In genomic region chr17:42694730-42695129, GRCm38 (mm10) we compare ENCODE assay signal across 22 mouse cellular contexts. TPM values are rescaled to one million over a fixed set of nuclear protein-coding genes. Genes with fewer than 3 reads are reported as not detected.
DNase-seq lines count a peak whose midpoint lies in the region; ATAC-seq and TF ChIP-seq lines count a peak whose summit lies in the region.
"Had no signal": no experiment of that assay in that cellular context is flagged by ENCODE, and none has a peak within 500 bp of the region (broad histone marks: within the 10 kb centered on the region; RNA-seq: fewer than 3 reads in every experiment).

No protein-coding gene starts in this region.

- no peak overlapping the region for H3K9ac ChIP-seq in lung, postnatal 0 days (replicated peaks; ENCODE audit: low read depth)
- H3K9ac ChIP-seq: hindbrain, embryonic 12.5 days; kidney, embryonic 15.5 days; lung, embryonic 14.5 days had no signal

- no peak overlapping the region for H3K27ac ChIP-seq in lung, postnatal 0 days (ENCODE audit: low read length)
- H3K27ac ChIP-seq: embryonic facial prominence, embryonic 10.5 days; heart, adult 2 months; hindbrain, embryonic 12.5 days; kidney, embryonic 15.5 days had no signal

- DNase-seq in kidney, postnatal 10 days = peak; percentile 20
- DNase-seq in kidney, adult 8-10 months = no peak
- peak; percentile 15 for DNase-seq in lung, postnatal 10 days
- no peak for DNase-seq in lung, postnatal 0 days (ENCODE audit: low spot score)
- peak; percentile 59 for DNase-seq in brain, adult 2 months (ENCODE audit: low read depth, low spot score)
- peak; percentile 52 to 60 for DNase-seq in left cerebral cortex, postnatal 14 days (ENCODE audit: low spot score in 2 of 2)
- no peak for DNase-seq in adrenal gland, postnatal 14 days
- no peak for DNase-seq in spleen, adult 18-20 months
- DNase-seq: heart, adult 2 months; liver; midbrain, embryonic 14.5 days; thymus, postnatal 36 days had no signal

- no peak for ATAC-seq in lung, postnatal 0 days
- ATAC-seq: forebrain, embryonic 14.5 days; inflammation-experienced regulatory T-cells, adult 6 months had no signal

- H3K4me1 ChIP-seq in lung, postnatal 0 days (ENCODE audit: insufficient read depth, low read depth, low read length) = no peaks in the 10 kb centered on the region
- H3K4me1 ChIP-seq: embryonic facial prominence, embryonic 10.5 days; hindbrain, embryonic 12.5 days; kidney, embryonic 15.5 days had no signal

- no peak overlapping the region for H3K4me2 ChIP-seq in lung, postnatal 0 days (replicated peaks; ENCODE audit: low read depth, low read length)
- H3K4me2 ChIP-seq: hindbrain, embryonic 12.5 days; kidney, embryonic 15.5 days; lung, embryonic 14.5 days had no signal

- H3K9me3 ChIP-seq in lung, postnatal 0 days (ENCODE audit: low read length) = no peaks in the 10 kb centered on the region
- H3K9me3 ChIP-seq: embryonic facial prominence, embryonic 10.5 days; hindbrain, embryonic 12.5 days; kidney, embryonic 15.5 days had no signal

- no peak for TF ChIP-seq EP300 in lung, postnatal 0 days (IDR thresholded peaks at IDR 0.05)

- no peaks in the 10 kb centered on the region for H3K36me3 ChIP-seq in lung, postnatal 0 days (ENCODE audit: insufficient read depth, low read length)
- H3K36me3 ChIP-seq: embryonic facial prominence, embryonic 10.5 days; hindbrain, embryonic 12.5 days; kidney, embryonic 15.5 days had no signal

- intact Hi-C loops in left cerebral cortex, postnatal 14 days (cut with DNase I) = no loop called here

- 75% methylated on average over 4 of the region's 4 CpGs for whole genome bisulfite sequencing in lung, postnatal 0 days

- TF ChIP-seq CTCF in lung, postnatal 0 days (IDR thresholded peaks at IDR 0.05) = no peak

- H3K4me3 ChIP-seq in lung, postnatal 0 days (ENCODE audit: low read depth, low read length) = no peak overlapping the region
- H3K4me3 ChIP-seq: embryonic facial prominence, embryonic 10.5 days; heart, adult 2 months; hindbrain, embryonic 12.5 days; kidney, embryonic 15.5 days had no signal

- H3K27me3 ChIP-seq in lung, postnatal 0 days (replicated peaks; ENCODE audit: insufficient read depth, low read length) = no peaks in the 10 kb centered on the region
- H3K27me3 ChIP-seq: hindbrain, embryonic 12.5 days; kidney, embryonic 15.5 days had no signal

RNA-seq across cellular contexts. Expression of gene Adgrf4, which starts 2.6 kb away (rescaled TPM):
- polyA plus RNA-seq in lung, postnatal 0 days (2015; fragmentation: Nextera tagmentation; extraction: Ambion mirVana) = 0.06 TPM in 1 of 2 replicates, not detected in the other
- under 1 TPM; 0.57 to 0.59 TPM for total RNA-seq in left cerebral cortex, postnatal 14 days (2021)
- total RNA-seq in adrenal gland, postnatal 14 days (2021) = 0.11 and 0.38 TPM in 2 replicates
- total RNA-seq: ES-E14; megakaryocyte, adult 5-6 weeks; neutrophil, adult 5-6 weeks had no signal
- polyA plus RNA-seq: embryonic facial prominence, embryonic 10.5 days; heart, embryonic 16.5 days; inflammation-experienced regulatory T-cells, adult 6 months; lung, embryonic 14.5 days had no signal

RNA-seq across cellular contexts. Expression of gene Adgrf2, which starts 47.2 kb away (rescaled TPM):
- polyA plus RNA-seq in lung, postnatal 0 days (2015; fragmentation: Nextera tagmentation; extraction: Ambion mirVana) = not detected in 2 replicates
- total RNA-seq in left cerebral cortex, postnatal 14 days (2021) = under 1 TPM; 0.44 to 0.68 TPM
- total RNA-seq in adrenal gland, postnatal 14 days (2021) = 0.11 TPM in 1 of 2 replicates, not detected in the other
- total RNA-seq: megakaryocyte, adult 5-6 weeks; neutrophil, adult 5-6 weeks had no signal
- polyA plus RNA-seq: inflammation-experienced regulatory T-cells, adult 6 months; kidney, embryonic 15.5 days had no signal

Comparison
In these comparisons a context has a peak if more than half of its experiments do, and no peak if none do; other contexts are left out.
1. DNase-seq: peak in kidney, postnatal 10 days (single experiment), lung, postnatal 10 days (single experiment), brain, adult 2 months (single experiment) and left cerebral cortex, postnatal 14 days (2 of 2); none in kidney, adult 8-10 months (0 of 2), lung, postnatal 0 days (single experiment), adrenal gland, postnatal 14 days (single experiment) and spleen, adult 18-20 months (0 of 2).